Mouse (Mus musculus): ENCODE data around the gene Pnrc1.

- no peak for TF ChIP-seq CTCF (IDR thresholded peaks at IDR 0.05; ENCODE audit: low read depth)
- no peak for TF ChIP-seq EP300 (IDR thresholded peaks at IDR 0.05; ENCODE audit: low read depth)
These were observed 47.4 kb downstream of the Pnrc1 start for GRCm38 (mm10) chr4:33242536-33242935.
